Mouse (Mus musculus): ENCODE measurements around the gene Zfp771.
"Not testable (repeated sequence)": the region's sequence is repeated elsewhere in the genome, so short reads cannot be mapped to it uniquely, and the experiment has no call there.

Gene Zfp771

GRCm38 (mm10) chr7:127233368-127233749 lies 10.7 kb upstream of the Zfp771 start:
- Histone ChIP-seq H3K4me3 (replicated peaks; ENCODE audit: low read length) (peak overlapping the region; percentile 95), H3K9me3 (ENCODE audit: low read length) (peaks cover 46% of the 10 kb centered on the region), H3K27me3 (ENCODE audit: insufficient read depth, low read length) (no peaks in the 10 kb centered on the region), H3K4me1 (replicated peaks; ENCODE audit: low read depth, low read length) (peaks cover 59% of the 10 kb centered on the region), H3K36me3 (ENCODE audit: insufficient read depth, low read length) (peaks cover 70% of the 10 kb centered on the region)
- TF ChIP-seq NANOG (IDR thresholded peaks at IDR 0.05; ENCODE audit: borderline replicate concordance, low read length): no peak
- no peak for TF ChIP-seq POU5F1 (IDR thresholded peaks at IDR 0.05; ENCODE audit: borderline replicate concordance, low read length)
- TF ChIP-seq CTCF (conservative IDR thresholded peaks at IDR 0.05; ENCODE audit: low read length): no peak

- peaks cover 74% of the 10 kb centered on the region for H3K36me3 ChIP-seq (ENCODE audit: insufficient read depth, low read length)
- no peaks in the 10 kb centered on the region for H3K27me3 ChIP-seq (ENCODE audit: insufficient read depth, low read length)
- TF ChIP-seq NANOG (IDR thresholded peaks at IDR 0.05; ENCODE audit: borderline replicate concordance, low read length) (no peak), POU5F1 (IDR thresholded peaks at IDR 0.05; ENCODE audit: borderline replicate concordance, low read length) (no peak), CTCF (conservative IDR thresholded peaks at IDR 0.05; ENCODE audit: low read length) (no peak)
- H3K4me1 ChIP-seq (replicated peaks; ENCODE audit: low read depth, low read length): peaks cover 55% of the 10 kb centered on the region
- peak overlapping the region; percentile 95 for H3K4me3 ChIP-seq (replicated peaks; ENCODE audit: low read length)
- peaks cover 51% of the 10 kb centered on the region for H3K9me3 ChIP-seq (ENCODE audit: low read length)
Observed at GRCm38 (mm10) chr7:127233765-127234164, 10.3 kb upstream of the Zfp771 start.

- Histone ChIP-seq H3K27me3 (ENCODE audit: insufficient read depth, low read length) (no peaks in the 10 kb centered on the region), H3K9me3 (ENCODE audit: low read length) (peaks cover 61% of the 10 kb centered on the region), H3K4me1 (replicated peaks; ENCODE audit: low read depth, low read length) (peaks cover 45% of the 10 kb centered on the region), H3K4me3 (replicated peaks; ENCODE audit: low read length) (peak overlapping the region; percentile 95), H3K36me3 (ENCODE audit: insufficient read depth, low read length) (peaks cover 71% of the 10 kb centered on the region)
- TF ChIP-seq CTCF (conservative IDR thresholded peaks at IDR 0.05; ENCODE audit: low read length) (no peak), POU5F1 (IDR thresholded peaks at IDR 0.05; ENCODE audit: borderline replicate concordance, low read length) (no peak), NANOG (IDR thresholded peaks at IDR 0.05; ENCODE audit: borderline replicate concordance, low read length) (no peak)
Observed at GRCm38 (mm10) chr7:127234777-127235176, 9.3 kb upstream of the Zfp771 start.

GRCm38 (mm10) chr7:127243361-127243867 lies 660 bp upstream of the Zfp771 start:
- no peaks in the 10 kb centered on the region for H3K27me3 ChIP-seq (ENCODE audit: insufficient read depth, low read length)
- TF ChIP-seq POU5F1 (IDR thresholded peaks at IDR 0.05; ENCODE audit: borderline replicate concordance, low read length) (no peak), NANOG (IDR thresholded peaks at IDR 0.05; ENCODE audit: borderline replicate concordance, low read length) (no peak)
- H3K9me3 ChIP-seq (ENCODE audit: low read length): peaks cover 44% of the 10 kb centered on the region
- H3K4me3 ChIP-seq (replicated peaks; ENCODE audit: low read length): peak overlapping the region; percentile 89
- peaks cover 17% of the 10 kb centered on the region for H3K4me1 ChIP-seq (replicated peaks; ENCODE audit: low read depth, low read length)
- peaks cover 41% of the 10 kb centered on the region for H3K36me3 ChIP-seq (ENCODE audit: insufficient read depth, low read length)

GRCm38 (mm10) chr7:127244658-127245510 lies 810 bp downstream of the Zfp771 start:
- H3K27me3 ChIP-seq (ENCODE audit: insufficient read depth, low read length): no peaks in the 10 kb centered on the region
- peak overlapping the region; percentile 89 for H3K4me3 ChIP-seq (replicated peaks; ENCODE audit: low read length)
- peaks cover 26% of the 10 kb centered on the region for H3K4me1 ChIP-seq (replicated peaks; ENCODE audit: low read depth, low read length)
- peaks cover 46% of the 10 kb centered on the region for H3K36me3 ChIP-seq (ENCODE audit: insufficient read depth, low read length)
- peaks cover 29% of the 10 kb centered on the region for H3K9me3 ChIP-seq (ENCODE audit: low read length)
- TF ChIP-seq POU5F1 (IDR thresholded peaks at IDR 0.05; ENCODE audit: borderline replicate concordance, low read length) (no peak), NANOG (IDR thresholded peaks at IDR 0.05; ENCODE audit: borderline replicate concordance, low read length) (no peak), CTCF (conservative IDR thresholded peaks at IDR 0.05; ENCODE audit: low read length) (no peak)

GRCm38 (mm10) chr7:127250511-127250910 lies 6.4 kb downstream of the Zfp771 start:
- not testable (repeated sequence) for H3K27me3 ChIP-seq (ENCODE audit: insufficient read depth, low read length); H3K4me3 ChIP-seq (replicated peaks; ENCODE audit: low read length); H3K9me3 ChIP-seq (ENCODE audit: low read length)
- Histone ChIP-seq H3K4me1 (replicated peaks; ENCODE audit: low read depth, low read length) (peaks cover 44% of the 10 kb centered on the region), H3K36me3 (ENCODE audit: insufficient read depth, low read length) (peaks cover 67% of the 10 kb centered on the region)

GRCm38 (mm10) chr7:127252414-127252813 lies 8.3 kb downstream of the Zfp771 start:
- no peak for TF ChIP-seq POU5F1 (IDR thresholded peaks at IDR 0.05; ENCODE audit: borderline replicate concordance, low read length)
- TF ChIP-seq CTCF (conservative IDR thresholded peaks at IDR 0.05; ENCODE audit: low read length): peak; percentile 70
- Histone ChIP-seq H3K4me1 (replicated peaks; ENCODE audit: low read depth, low read length) (peaks cover 56% of the 10 kb centered on the region), H3K4me3 (replicated peaks; ENCODE audit: low read length) (no peak overlapping the region), H3K27me3 (ENCODE audit: insufficient read depth, low read length) (no peaks in the 10 kb centered on the region), H3K36me3 (ENCODE audit: insufficient read depth, low read length) (peaks cover 67% of the 10 kb centered on the region), H3K9me3 (ENCODE audit: low read length) (no peaks in the 10 kb centered on the region)

GRCm38 (mm10) chr7:127253341-127253740 lies 9.3 kb downstream of the Zfp771 start:
- Histone ChIP-seq H3K4me1 (replicated peaks; ENCODE audit: low read depth, low read length) (peaks cover 65% of the 10 kb centered on the region), H3K4me3 (replicated peaks; ENCODE audit: low read length) (peak overlapping the region; percentile 88), H3K9me3 (ENCODE audit: low read length) (no peaks in the 10 kb centered on the region), H3K36me3 (ENCODE audit: insufficient read depth, low read length) (peaks cover 67% of the 10 kb centered on the region), H3K27me3 (ENCODE audit: insufficient read depth, low read length) (no peaks in the 10 kb centered on the region)
- no peak for TF ChIP-seq NANOG (IDR thresholded peaks at IDR 0.05; ENCODE audit: borderline replicate concordance, low read length)
- TF ChIP-seq POU5F1 (IDR thresholded peaks at IDR 0.05; ENCODE audit: borderline replicate concordance, low read length): no peak
- no peak for TF ChIP-seq CTCF (conservative IDR thresholded peaks at IDR 0.05; ENCODE audit: low read length)

Measured in E14TG2a.4 (cell line).